Mouse (Mus musculus) testis, postnatal 14 days (tissue): ENCODE measurements around the gene Tmprss13.
A peak's percentile ranks its signal among the peaks of the same experiment; 100 is the strongest.

Experiments used
- DNase-seq: peaks from one replicate; pipeline ENCODE4 v3.0.0; 2021; ENCODE audit warnings: low spot score

The Tmprss13 gene

DNA sequence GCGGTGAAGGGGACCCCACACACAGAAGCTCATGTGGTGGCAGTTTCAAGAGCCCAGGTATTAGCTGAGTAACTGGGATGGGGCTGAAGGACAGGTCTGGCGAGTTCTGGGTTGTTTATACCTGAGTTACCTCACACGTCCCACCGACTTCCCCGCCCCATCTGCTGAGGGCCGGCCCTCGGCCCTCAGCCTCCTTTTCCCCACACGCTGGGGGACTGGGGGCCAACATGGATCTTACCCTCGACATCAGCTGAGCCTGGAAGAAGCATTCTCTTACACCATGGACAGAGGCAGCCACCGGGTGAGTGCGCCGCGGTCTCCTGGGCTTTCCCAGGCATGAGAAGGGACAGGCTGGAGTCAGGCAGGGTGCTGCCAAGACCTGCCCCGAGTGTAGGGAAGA is at the start of gene Tmprss13:
TSS of gene Tmprss13 (plus strand) at position 246 of the 400 bp plus-strand sequence.
- DNase-seq = no peak

DNA sequence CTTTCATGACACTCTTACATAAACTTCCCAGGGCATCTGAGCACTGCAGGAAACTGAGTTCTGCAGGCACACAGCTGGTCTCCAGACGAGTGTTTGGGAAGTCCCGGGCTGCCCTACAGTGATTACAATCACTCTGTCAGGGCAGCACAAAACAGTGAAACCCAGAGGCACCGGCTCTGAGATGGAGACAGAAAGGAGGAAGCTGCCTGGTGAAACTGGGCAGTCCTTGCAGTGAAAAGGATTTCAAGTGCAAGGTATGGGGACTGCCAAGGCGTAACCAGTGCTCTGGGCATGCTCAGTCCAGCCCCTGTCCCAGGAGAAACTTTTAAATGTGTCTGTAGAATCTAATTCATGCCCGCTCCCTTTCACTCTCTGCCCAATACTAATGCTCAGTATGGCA is 46.7 kb upstream of the Tmprss13 start:
- no peak for DNase-seq

DNA sequence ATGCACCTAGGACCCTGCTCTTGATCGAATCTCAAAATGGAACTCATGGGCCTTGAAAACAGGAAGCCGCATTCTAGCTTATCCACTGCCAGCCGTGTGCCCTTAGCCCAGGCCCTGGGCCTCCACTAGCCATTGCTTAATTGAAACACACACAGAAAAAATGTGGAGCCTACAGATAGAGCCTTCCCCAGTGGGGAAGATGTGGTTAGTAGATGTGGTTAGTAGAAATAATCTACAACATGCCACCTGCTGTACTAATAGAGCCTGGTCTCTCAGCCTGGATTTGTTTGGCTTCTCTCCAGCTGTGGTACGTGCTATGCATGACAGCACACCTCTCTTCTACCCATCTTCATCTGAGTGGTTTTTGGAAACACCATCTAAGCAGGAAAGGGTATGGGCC is 44.7 kb upstream of the Tmprss13 start:
- DNase-seq = no peak

GRCm38 (mm10) chr9:45274635-45275034 is 44.3 kb upstream of the Tmprss13 start:
- DNase-seq = no peak

DNA sequence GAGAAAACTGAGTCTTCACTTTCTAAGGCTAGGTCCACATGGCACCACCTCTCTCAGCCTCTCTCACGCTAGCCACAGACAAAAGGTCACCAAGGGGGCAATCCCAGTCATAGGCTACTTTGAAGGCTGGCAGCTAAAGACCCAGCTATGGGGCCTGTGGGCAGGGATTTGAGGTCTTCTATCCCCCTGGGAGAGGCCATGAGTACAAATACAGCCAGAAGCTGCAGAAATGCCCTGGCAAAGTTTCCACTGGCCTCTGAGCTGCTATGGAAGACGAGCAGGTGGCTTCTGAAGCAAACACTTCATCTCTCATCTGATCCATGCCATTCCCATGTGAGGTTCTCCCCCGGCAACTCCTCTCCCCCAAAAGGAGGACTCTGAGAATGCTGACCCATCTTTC is 38.8 kb upstream of the Tmprss13 start:
- DNase-seq = no peak

- no peak for DNase-seq
These were observed 38.0 kb upstream of the Tmprss13 start for GRCm38 (mm10) chr9:45280891-45281290.

- no peak for DNase-seq
These were observed 36.4 kb upstream of the Tmprss13 start for GRCm38 (mm10) chr9:45282466-45282865.

DNA sequence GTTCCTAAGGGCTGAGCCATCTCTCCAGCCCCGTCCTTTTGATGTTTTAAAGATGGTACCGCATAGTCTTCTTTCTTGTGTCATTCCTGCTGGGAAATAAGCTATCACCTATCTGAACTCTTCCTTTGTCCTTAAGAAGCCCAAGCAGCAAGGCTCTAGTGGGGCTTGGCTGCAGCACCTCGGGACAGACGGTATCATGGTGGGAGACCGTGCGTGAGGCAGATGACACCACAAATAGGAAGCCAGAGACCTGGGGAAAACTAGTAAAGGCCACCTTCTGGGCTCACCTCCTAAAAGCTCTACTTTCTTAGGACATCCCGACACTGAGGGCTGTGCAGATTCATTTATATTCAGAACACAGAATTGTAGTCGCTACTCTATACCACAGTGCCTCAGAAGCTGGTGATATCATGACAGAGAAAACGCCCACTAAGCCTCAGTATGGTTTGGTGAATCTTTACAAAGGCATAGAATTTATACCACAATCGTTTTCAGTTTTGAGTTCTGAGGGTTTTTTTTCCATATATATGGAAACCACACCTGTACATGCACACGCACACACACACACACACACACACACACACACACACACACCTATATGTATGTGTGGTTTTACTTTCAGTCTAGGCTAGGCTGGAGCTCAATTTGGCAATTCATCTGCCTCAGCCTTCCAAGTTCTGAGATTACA is 27.3 kb upstream of the Tmprss13 start:
- DNase-seq = no peak

DNA sequence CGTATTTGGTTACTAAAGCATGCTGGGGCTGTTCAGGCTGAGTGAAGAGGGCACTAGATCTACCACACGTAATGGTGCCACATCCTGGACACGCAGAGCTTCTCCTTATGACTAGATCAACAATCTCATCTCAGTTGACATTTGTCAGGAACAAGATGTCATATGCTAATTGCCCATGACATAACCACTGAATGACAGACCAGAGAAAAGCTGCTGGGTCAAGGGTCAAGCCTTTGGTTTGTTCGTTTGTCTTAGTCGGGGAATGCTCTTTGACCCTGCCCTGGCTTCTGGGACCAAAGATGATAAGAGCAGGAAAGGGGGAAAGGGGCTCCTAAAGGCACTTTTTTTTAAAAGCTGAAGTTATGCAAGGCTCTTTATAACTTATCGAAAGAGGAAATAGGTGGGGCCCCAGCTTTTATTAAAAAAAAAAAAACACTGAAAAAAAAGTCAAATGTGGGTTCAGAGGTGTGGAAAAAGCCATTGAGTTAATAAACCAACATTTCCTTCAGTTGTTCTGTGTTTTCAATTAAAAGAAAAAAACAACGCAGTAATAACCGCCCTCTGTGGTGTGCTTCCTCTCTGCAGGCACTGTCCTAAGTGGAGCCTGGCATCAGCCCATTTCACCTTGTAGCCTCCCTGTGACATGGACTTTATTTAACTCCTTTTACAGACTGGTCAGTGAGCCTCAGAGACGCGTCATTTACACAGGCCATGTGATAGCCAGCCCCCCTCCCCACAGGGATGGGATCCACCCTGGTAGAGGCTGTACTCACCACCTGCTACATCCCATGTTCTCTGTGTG is 24.5 kb upstream of the Tmprss13 start:
- no peak for DNase-seq

DNA sequence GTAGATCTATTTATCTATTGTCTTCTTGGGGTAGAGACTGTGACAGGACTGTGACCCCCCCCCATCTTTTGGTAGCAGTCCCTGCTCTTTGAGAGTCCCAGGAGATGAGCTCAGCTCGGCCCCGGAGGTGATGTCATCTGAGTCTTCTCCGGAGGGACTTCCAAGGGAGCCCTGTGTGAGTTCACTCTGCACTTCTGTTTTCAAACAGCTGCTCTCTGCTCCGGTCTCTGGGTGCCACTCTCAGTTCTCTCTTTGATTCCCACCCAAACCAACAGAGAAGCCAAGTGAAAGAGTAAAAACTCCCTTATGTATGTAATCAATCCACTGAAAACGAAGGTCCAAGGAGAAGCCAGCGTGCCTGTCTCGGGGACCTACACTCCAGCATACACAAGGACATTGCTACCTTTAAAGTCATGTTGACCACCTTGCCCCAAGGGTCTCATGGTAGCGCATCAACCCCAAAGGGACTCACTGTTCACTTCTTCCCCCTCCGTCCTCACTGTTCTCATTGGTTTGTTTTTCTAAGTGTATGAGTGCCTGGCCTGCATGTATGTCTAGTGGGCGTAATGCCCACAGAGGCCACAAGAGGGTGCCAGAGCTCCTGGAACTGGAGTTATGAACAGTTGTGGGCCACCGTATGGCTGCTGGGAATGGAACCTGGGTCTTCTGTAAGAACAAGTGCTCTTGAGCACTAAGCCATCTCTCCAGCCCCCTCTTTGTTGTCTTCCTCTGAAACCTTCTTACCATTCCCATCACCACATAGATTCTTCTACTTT is 19.5 kb upstream of the Tmprss13 start:
- DNase-seq = peak; percentile 43

- DNase-seq = peak; percentile 88
These were observed 18.3 kb upstream of the Tmprss13 start for GRCm38 (mm10) chr9:45300422-45301104.

DNA sequence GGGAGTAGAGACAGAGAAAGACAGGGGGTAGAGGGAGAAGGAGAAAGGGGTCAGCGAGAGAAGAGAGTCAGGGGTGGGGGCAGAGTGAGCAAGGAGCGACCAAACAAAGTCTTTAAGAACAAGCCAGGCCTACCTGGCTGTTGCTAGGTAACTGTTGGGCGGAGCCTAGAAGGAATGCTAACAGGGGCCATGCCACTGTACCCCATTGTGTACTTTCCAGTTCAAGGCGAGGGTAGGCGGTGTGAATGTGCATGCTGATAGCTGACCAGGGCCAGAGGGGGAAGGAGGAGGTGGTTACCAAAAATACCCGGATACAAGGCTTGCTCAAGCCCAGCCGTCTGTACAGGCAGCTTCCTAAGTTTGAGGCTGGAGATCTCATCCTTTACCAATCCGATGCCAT is 17.1 kb upstream of the Tmprss13 start:
- no peak for DNase-seq

- no peak for DNase-seq
These were observed 12.0 kb upstream of the Tmprss13 start for GRCm38 (mm10) chr9:45306746-45307410.

- DNase-seq = no peak
These were observed 10.4 kb upstream of the Tmprss13 start for GRCm38 (mm10) chr9:45308521-45308920.

DNA sequence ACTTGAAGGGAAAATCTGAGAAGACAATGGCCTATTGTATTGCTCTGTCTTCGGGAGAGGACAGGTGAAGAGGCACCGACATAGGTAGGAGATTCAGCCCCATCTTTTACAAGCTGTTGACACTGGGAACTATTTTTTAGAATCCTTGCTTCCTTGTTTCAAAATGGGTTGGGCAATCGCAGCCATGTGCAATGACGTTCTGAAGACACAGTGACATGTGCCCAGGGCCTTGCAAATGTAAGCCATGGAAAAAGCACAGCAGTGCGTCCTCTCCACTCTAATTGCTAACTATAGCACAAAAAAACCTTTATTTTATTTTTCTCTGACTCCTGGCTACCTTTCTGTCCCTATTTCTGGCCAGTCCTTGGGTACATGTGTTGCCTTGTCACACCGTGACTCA is 7.0 kb upstream of the Tmprss13 start:
- DNase-seq = no peak

DNA sequence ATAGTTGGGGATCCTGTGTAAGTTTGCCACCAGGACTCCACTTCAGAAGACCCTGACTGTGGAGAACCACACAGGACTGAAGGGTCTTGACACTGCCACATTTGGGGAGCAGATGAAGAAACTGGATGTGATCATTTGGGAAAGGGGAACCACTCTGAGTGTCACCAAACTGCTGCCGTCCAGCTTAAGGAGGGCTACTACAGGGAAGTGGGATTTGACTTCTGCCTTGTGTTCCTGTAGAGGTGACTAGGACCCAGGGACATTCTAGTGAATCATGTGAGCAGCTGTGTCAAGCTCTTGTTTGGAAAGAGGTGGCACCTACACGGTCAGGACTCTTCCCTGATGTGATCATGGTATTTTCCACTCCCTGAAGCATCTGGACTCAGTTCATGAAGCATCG is 5.0 kb upstream of the Tmprss13 start:
- DNase-seq = no peak

DNA sequence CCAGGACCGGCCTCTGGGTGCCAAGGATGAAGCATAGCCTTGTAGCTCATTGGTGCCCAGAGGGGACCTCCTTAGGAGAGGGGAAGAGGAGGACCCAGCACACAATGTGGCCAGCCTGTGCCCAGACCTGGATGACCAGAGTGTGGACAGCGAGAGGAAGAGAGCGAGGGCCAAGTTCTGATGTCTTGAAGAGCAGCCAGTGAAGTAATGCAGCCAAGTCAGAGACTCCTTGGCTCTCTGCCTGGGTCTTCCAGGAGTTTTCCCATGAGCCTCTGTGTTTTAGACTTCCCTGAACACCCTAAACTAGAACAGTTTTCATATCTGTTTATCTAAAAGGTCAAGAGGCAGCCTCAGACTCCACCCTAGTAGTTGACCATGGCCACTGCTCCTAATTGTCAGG is 1.3 kb upstream of the Tmprss13 start:
- no peak for DNase-seq

GRCm38 (mm10) chr9:45321465-45321864 is 2.6 kb downstream of the Tmprss13 start:
- no peak for DNase-seq

GRCm38 (mm10) chr9:45321946-45322430 is 3.1 kb downstream of the Tmprss13 start:
- DNase-seq = no peak

DNA sequence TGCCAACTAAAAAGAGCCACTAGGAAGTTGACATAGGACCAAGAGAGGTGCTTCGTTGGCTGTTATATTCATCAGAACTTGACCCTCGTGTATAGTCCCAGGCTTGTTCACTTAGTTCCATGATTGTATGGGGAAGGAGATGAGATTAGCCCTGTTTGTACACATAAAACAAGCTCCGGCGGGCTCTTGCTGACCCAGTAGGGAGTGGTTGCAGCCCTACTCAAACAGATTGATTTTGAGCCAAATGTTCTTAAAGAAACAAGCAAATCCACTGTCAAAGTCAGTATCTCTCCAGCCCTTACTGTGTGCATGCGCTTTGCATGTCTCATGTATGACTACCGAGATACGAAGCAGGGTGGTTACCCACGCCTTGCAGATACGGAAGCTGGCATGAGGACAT is 7.5 kb downstream of the Tmprss13 start:
- no peak for DNase-seq

- DNase-seq = peak; percentile 48
These were observed 9.4 kb downstream of the Tmprss13 start for GRCm38 (mm10) chr9:45328263-45328662.

DNA sequence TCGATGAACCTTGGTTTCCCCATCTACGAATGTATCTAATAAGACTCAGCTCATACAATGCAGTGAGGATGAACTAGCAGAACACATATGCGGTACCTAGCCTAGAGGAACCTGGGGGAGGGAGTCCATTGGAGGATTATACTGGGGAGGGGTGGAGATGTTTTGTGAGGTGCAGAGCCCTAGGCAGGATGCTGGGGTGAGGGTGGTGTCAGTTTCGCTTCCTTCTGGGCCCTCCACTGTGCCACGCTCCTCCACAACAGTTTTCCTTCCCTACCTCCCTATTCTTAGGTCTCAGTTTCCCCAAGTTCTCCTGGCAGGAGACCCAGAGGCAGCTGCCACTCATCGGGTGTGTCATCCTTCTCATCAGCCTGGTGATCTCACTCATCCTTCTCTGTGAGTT is 10.7 kb downstream of the Tmprss13 start:
- DNase-seq = no peak
